Mouse (Mus musculus): ENCODE results near the gene Pex26.

DNA sequence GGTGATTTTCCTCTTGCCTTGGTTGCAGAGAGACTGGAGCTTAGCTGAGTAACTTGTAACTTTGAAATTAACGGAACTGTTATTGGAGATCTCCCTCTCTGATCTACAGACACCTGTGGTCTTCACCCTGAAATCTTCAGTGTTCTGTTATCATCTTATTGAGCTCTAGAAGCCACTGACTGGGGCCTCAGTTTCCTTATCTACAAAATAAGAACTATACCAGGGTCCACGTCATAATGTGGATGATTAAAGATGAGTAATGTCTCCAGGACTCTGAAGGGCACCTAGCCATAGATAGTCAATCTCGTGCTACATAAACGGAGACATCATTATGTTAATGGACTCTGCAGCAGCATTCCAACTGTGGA lies 6.8 kb upstream of the Pex26 start:
- TF ChIP-seq CTCF (IDR thresholded peaks at IDR 0.05; ENCODE audit: low read depth) (no peak), EP300 (optimal IDR thresholded peaks at IDR 0.05) (no peak)

Data from stomach, postnatal 0 days (tissue).